ENCODE assay signal across 9 mouse cellular contexts in genomic region chr14:25666668-25667376, GRCm38 (mm10). TPM values are rescaled to one million over a fixed set of nuclear protein-coding genes. Genes with fewer than 3 reads are reported as not detected.
DNase-seq lines count a peak whose midpoint lies in the region; ATAC-seq and TF ChIP-seq lines count a peak whose summit lies in the region.
"Had no signal": no experiment of that assay in that cellular context is flagged by ENCODE, and none has a peak within 500 bp of the region (broad histone marks: within the 10 kb centered on the region; RNA-seq: fewer than 3 reads in every experiment).

No protein-coding gene starts in this region.

- no peak for TF ChIP-seq EP300 in lung, postnatal 0 days (IDR thresholded peaks at IDR 0.05)
- TF ChIP-seq EP300 in heart, adult 2 months (IDR thresholded peaks at IDR 0.05; ENCODE audit: insufficient read depth, low read depth, low read length) = peak; percentile 55; the same call in 1 of the 2 replicates
- TF ChIP-seq EP300 in liver, postnatal 0 days (IDR thresholded peaks at IDR 0.05; ENCODE audit: low read depth) = no peak

- H3K4me2 ChIP-seq in lung, postnatal 0 days (replicated peaks; ENCODE audit: low read depth, low read length) = no peak overlapping the region
- no peak overlapping the region for H3K4me2 ChIP-seq in liver, postnatal 0 days (ENCODE audit: low read depth, low read length)

- WGBS in cerebellum, adult 2 months = 70% methylated on average over 2 of the region's 2 CpGs
- 81% methylated on average over 2 of the region's 2 CpGs for WGBS in lung, postnatal 0 days
- 69% methylated on average over 2 of the region's 2 CpGs for WGBS in heart, adult 2 months
- WGBS in liver, postnatal 0 days (ENCODE audit: insufficient replicate concordance) = 79% methylated on average over 2 of the region's 2 CpGs

- intact Hi-C loops in heart, adult 2 months (cut with DNase I) = no loop called here

- H3K9me3 ChIP-seq in lung, postnatal 0 days (ENCODE audit: low read length) = no peaks in the 10 kb centered on the region
- H3K9me3 ChIP-seq in liver, postnatal 0 days (ENCODE audit: low read length) = no peaks in the 10 kb centered on the region

- no peak overlapping the region for H3K27ac ChIP-seq in cerebellum, adult 2 months (ENCODE audit: insufficient read depth, low read length)
- H3K27ac ChIP-seq in lung, postnatal 0 days (ENCODE audit: low read length) = no peak overlapping the region
- peak overlapping the region; percentile 72 for H3K27ac ChIP-seq in heart, adult 2 months
- H3K27ac ChIP-seq in liver, postnatal 0 days (ENCODE audit: low read depth) = no peak overlapping the region

- no peak overlapping the region for H3K4me3 ChIP-seq in cerebellum, adult 2 months (replicated peaks; ENCODE audit: insufficient read depth, low read depth, low read length)
- H3K4me3 ChIP-seq in lung, postnatal 0 days (ENCODE audit: low read depth, low read length) = no peak overlapping the region
- no peak overlapping the region for H3K4me3 ChIP-seq in heart, adult 2 months
- no peak overlapping the region for H3K4me3 ChIP-seq in liver, postnatal 0 days (ENCODE audit: low read depth, low read length)

- H3K27me3 ChIP-seq in cerebellum, adult 2 months (ENCODE audit: control insufficient read depth, insufficient read depth, low read length) = no peaks in the 10 kb centered on the region
- H3K27me3 ChIP-seq in lung, postnatal 0 days (replicated peaks; ENCODE audit: insufficient read depth, low read length) = no peaks in the 10 kb centered on the region
- no peaks in the 10 kb centered on the region for H3K27me3 ChIP-seq in heart, adult 2 months (ENCODE audit: control insufficient read depth, insufficient read depth, low read length)
- no peaks in the 10 kb centered on the region for H3K27me3 ChIP-seq in liver, postnatal 0 days (ENCODE audit: insufficient read depth, low read length)

- no peak overlapping the region for H3K9ac ChIP-seq in lung, postnatal 0 days (replicated peaks; ENCODE audit: low read depth)
- no peak overlapping the region for H3K9ac ChIP-seq in heart, adult 2 months (ENCODE audit: low read depth, low read length)
- H3K9ac ChIP-seq in liver, postnatal 0 days (replicated peaks) = no peak overlapping the region

- H3K36me3 ChIP-seq in lung, postnatal 0 days (ENCODE audit: insufficient read depth, low read length) = peaks cover 17% of the 10 kb centered on the region
- H3K36me3 ChIP-seq in heart, adult 2 months (ENCODE audit: control insufficient read depth, insufficient read depth, low read length) = no peaks in the 10 kb centered on the region
- peaks cover 33% of the 10 kb centered on the region for H3K36me3 ChIP-seq in liver, postnatal 0 days (replicated peaks; ENCODE audit: insufficient read depth, low read length)

- DNase-seq in cerebellum, adult 2 months = no peak
- DNase-seq in cerebellum, postnatal 14 days = no peak
- DNase-seq in lung, postnatal 0 days (ENCODE audit: low spot score) = no peak
- no peak for DNase-seq in lung, postnatal 4 days
- DNase-seq in heart, adult 2 months = peak in 1 of 2 experiments; percentile 59
- DNase-seq in liver, postnatal 0 days = no peak
- no peak for DNase-seq in thymus, postnatal 36 days
- DNase-seq in kidney, postnatal 4 days = no peak
- DNase-seq: gastrocnemius, postnatal 14 days had no signal

- TF ChIP-seq POLR2A in cerebellum, adult 2 months (IDR thresholded peaks at IDR 0.05; ENCODE audit: borderline replicate concordance, insufficient read depth, low read length) = no peak
- no peak for TF ChIP-seq POLR2A in heart, adult 2 months (IDR thresholded peaks at IDR 0.05; ENCODE audit: insufficient read depth, low read depth, low read length)

- TF ChIP-seq CTCF in cerebellum, adult 2 months (IDR thresholded peaks at IDR 0.05; ENCODE audit: borderline replicate concordance, insufficient read depth, low read depth, low read length) = peak; percentile 21; the same call in 1 of the 2 replicates
- peak; percentile 66 for TF ChIP-seq CTCF in lung, postnatal 0 days (IDR thresholded peaks at IDR 0.05)
- peak; percentile 80 for TF ChIP-seq CTCF in heart, adult 2 months (IDR thresholded peaks at IDR 0.05)
- peak; percentile 65 for TF ChIP-seq CTCF in liver, postnatal 0 days (IDR thresholded peaks at IDR 0.05; ENCODE audit: low read depth)

- no peaks in the 10 kb centered on the region for H3K79me2 ChIP-seq in heart, adult 2 months (replicated peaks; ENCODE audit: control insufficient read depth, insufficient read depth, low read length)

- H3K4me1 ChIP-seq in cerebellum, adult 2 months (ENCODE audit: control insufficient read depth, insufficient read depth, low read length) = peaks cover 26% of the 10 kb centered on the region
- no peaks in the 10 kb centered on the region for H3K4me1 ChIP-seq in lung, postnatal 0 days (ENCODE audit: insufficient read depth, low read depth, low read length)
- H3K4me1 ChIP-seq in heart, adult 2 months (ENCODE audit: control insufficient read depth, insufficient read depth, low read length) = peaks cover 6% of the 10 kb centered on the region; the same call in 1 of the 2 replicates
- H3K4me1 ChIP-seq in liver, postnatal 0 days (ENCODE audit: insufficient read depth) = peaks cover 4% of the 10 kb centered on the region; the same call in 1 of the 2 replicates

- no peak for ATAC-seq in lung, postnatal 0 days
- no peak; the same call in 1 of the 2 replicates for ATAC-seq in liver, postnatal 0 days

RNA-seq across cellular contexts. Expression of gene Ppif, which starts 27.1 kb away (rescaled TPM):
- polyA plus RNA-seq in cerebellum, adult 2 months (2012; rRNA removed) = 62.7 and 63.3 TPM in 2 replicates
- polyA plus RNA-seq in lung, postnatal 0 days (2015; fragmentation: Nextera tagmentation; extraction: Ambion mirVana) = 11.2 and 13.8 TPM in 2 replicates
- 100 to 1,000 TPM; 244 to 288 TPM for total RNA-seq in heart, adult 2 months (2021)
- 487 and 529 TPM in 2 replicates for polyA plus RNA-seq in heart, adult 2 months (2012; rRNA removed)
- 36.0 and 38.4 TPM in 2 replicates for polyA plus RNA-seq in liver, postnatal 0 days (2015; fragmentation: Nextera tagmentation; extraction: Ambion mirVana)

Comparison
In these comparisons a context has a peak if more than half of its experiments do, and no peak if none do; other contexts are left out.
1. CTCF ChIP-seq: peak in every context shown above with its lines; median percentile 80 in heart, adult 2 months; 66 in lung, postnatal 0 days; 65 in liver, postnatal 0 days; 21 in cerebellum, adult 2 months.